Mouse (Mus musculus) c-Kit-negative CD71-positive TER-119-positive erythroid progenitor cells, embryonic 14.5 days (primary cell): ENCODE measurements around the gene Iqsec1.

Experiments
- DNase-seq: peaks from one replicate; pipeline ENCODE4 v3.0.0-alpha.2; 2013; ENCODE audit warnings: low read depth, low spot score

The Iqsec1 gene

DNA sequence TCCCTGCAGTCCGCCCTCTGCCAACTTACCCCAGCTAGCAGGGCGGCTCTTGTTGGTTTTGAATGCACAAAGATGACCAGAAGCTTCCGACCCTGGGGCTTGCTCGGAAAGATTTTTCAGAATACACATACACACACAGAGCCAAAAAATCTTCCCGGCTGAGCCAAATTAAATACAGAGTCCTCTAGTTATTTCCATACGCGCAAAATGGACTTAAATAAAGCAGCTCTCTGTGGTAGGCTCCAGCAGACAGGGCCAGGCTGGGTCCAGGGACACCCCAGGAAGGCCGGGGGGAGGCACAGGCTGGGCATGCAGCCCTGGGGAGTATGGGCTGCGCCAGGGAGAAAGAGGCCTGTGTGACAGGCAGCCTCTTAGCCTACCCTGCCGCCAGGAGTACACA is 282.0 kb downstream of the Iqsec1 start:
- DNase-seq, result no peak

DNA sequence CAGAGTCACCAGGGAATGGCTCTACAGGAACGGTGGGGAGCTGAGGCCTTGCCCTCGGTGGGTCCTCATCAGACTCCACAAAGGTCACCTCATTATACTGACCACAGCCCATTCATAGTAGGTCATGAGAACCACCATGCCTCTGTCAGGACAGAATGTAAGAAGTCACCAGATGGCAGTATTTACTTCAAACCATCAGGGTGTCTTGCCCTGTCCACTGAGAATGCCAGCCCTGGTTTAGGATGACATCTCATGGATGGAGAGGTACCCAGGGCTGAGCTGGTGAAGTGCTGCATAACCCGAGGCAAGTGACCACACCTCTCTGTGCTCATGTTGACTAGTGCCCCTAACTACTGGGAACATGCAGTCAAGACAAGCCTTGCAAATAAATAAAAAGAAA is 282.7 kb downstream of the Iqsec1 start:
- no peak for DNase-seq

DNA sequence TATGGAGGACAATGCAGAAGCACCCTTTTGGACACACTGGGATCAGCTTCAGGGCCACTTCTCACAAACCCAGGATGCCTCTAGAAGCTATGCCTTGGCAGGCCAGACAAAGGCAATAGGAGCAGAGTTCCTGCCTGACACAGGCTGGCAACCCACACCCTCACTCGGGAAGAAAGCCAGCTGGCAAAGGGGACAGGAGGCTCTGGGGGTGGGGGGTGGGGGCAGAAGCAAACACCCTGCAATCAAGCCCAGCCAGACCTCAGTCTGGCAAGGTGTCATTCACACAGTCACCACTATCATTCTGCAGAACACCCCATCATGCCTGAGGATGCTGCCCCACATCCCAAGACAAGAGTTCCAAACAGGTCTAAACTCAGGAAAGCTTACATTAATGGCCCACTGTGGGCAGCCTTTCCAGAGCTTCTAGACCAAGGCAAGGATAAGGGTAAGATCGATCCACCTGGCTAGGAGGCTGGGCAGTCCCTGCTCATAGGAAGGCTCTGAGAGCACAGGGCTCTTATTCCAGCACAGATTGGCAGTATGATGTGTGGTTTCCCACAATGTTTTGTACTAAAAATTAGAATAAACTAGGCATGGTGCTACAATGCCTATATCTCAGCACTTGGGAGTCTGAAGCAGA is 283.7 kb downstream of the Iqsec1 start:
- DNase-seq, result no peak

DNA sequence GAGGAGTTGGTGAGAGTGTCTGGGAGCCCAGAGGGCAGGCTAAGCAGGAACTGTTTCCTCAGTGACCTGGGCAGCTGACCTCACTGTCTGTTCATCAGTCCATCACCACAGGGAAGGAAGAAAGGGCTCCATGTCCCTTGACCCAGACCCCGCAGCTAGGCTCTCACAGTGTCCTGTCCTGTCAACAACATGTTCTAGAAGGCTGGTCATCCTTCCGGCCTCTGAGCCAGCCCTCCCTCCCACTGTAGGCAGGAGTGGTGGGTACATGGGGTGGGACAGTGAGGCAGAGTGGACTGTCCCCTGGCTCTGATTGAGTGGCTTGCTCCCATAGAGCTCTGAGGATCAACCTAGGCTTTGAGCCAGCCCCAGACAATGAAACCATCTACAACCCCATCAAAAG is 284.7 kb downstream of the Iqsec1 start:
- DNase-seq, result no peak

DNA sequence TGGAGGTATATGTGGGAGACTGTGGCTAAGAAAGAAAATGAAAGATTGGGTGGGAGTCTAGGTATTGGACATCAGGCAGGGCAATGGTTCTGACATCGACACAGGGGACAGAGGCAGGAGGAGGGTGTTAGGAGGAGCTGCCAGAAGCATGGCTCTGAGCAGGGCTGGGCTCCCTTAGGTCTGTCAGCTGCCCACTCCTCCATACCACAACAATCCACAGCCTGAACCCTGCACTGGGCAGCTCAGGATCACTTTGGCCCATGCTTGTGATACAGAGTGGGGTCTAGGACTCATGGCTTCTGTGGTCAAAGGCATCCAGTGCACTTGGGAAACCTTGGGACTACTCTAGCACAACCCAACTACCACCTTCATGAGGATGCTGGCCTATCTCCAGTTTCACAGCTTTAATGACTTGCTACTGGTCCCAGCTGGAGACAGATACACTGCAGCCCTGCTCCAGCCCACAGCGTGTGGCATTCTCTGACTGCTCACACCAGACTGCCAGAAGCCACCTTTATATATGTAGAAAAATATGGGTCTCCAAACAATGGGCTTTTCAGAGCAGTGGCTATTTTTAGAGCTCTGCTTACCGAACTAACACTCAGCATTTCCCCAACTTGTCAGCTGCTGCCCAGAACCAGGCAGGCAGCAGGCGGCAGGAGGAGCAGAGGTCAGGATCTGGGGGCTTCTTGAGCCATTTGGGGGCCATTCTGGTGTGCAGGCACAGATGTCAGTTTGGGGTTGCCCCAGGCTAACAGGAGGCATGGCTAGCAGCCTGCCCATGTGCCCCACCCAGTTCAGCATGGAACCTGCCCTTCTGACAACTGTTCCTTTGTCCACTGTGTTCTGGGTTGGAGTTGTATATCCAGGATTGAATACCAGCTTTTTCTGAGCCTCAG is 285.4 kb downstream of the Iqsec1 start:
- no peak for DNase-seq

DNA sequence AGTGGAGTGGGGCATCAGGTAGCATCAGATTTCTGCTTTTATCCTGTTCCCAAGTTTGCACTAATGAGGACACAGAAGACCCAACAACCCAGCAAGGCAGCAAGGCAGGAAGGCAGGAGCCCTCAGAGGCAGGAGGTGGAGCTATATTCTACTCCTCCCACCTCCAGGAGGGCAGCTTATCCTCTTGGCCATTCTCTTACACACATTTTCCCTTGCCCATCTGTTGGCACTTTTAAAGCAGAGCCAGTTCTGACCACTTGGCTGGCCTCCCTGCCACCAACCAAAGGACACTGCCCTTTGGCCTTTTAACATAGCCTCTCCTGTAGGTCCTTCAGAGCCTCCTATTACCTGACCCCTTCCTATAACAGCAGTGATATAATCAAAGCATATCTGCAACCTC is 286.3 kb downstream of the Iqsec1 start:
- no peak for DNase-seq

DNA sequence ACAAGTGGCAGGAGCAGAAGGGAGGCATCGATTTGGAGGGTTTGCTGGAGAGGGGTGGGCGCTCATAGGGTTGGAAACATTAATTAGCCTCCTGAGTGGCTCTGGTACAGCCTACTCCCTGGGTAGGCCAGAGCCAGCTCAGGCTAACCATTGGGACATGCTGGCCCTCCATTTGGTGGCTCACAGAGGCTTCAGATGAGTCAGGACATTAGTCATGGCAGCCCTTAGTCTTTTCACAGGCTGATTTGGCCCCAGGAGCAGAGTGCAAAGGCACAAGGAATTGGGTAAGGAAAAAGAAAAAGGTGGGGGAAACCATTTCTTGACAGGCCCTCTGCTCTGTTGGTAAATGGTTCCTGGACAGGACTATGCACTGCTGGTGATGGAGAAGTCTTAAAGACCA is 287.1 kb downstream of the Iqsec1 start:
- DNase-seq, result no peak

DNA sequence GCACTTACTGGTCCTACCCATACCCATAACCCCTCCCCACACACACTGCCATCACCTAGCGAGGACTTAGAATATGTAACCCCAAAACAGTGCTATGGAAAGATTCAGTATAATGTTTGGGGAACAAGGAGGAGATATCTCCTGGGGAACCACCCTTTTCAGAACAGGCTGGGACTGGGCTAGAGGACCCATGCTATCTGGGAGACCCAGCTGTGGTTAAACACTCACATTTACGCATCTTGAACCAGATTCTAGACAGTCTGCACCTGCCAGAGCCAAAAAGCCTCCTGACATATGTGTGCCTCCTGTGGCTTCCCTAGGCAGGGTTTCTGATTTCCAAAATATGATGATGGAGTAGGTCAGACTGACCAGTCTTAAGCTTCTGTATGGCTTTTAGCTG is 287.7 kb downstream of the Iqsec1 start:
- DNase-seq, result no peak

DNA sequence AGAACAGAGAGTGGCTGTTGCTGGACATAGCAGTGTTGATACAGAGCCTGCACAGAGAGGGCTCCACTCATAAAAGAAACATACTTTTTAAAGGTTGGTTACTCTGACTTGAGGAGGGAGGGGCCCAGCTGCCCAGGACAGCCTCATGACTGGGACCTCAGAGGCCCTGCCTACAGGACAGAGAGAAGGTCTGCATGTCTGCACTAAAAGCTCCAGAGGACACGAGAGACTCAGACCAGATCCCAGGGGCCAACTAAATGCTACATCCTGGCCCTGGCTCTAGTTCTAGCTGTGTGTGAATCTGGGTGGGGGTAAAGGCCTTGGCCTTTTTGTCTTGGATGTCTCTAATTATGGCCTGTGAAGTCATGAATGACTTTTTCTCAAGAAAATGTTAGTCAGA is 288.4 kb downstream of the Iqsec1 start:
- no peak for DNase-seq

DNA sequence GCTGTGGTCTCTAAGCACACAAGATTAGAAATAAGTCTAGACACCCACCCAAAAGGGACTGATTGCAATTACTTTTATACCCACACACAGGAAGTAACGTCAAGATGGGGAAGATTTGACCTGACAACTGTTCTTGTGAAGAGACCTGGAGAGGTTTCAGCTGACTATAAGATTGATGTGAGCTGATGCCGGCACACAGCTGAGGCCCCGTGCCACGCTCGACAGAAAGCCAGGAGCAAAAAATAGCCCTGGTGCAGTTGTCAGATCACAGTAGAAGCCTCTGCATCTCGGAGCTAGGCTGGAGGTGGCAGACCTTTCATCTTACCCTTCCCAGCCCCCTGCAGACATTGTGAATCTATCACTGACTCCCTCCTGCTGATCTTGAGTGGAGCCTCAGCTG is 289.6 kb downstream of the Iqsec1 start:
- DNase-seq, result no peak

DNA sequence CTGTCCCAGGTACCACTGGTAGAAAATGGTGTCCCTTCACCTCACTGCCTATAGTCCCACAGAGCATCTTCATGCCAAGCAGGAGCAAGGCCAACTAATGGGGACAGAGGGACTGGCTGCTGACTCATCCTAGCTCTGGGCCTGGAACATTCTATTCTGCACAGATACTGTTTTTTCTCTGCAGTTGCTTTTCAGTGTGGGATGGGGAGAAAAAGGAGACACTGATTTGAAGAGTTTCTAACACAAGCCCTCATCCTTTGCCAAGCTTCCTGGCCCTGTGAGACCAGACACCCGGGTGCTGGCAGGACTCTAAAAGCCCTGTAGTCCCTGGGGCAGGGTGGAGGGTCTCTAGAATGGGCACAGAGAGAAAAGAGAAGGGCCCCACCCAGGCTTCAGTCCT is 292.7 kb downstream of the Iqsec1 start:
- no peak for DNase-seq

DNA sequence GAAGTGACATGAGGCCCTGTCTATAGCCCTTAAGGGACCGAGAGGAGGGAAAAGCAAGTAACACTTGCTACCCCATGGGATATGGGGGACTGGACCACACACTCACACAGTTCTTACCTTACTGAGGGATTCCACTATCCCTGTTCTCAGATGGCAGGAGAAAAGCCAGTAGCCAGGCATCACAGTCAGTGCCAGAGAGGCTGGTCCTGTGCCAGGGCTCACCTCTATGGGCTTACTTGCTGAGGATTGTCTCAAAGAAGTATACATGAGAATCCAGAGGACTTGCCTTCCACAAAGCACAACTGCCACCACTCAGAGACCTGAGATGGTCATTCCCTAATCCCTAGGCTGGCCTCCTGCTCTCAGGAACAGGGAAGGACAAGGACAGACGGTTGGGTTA is 296.1 kb downstream of the Iqsec1 start:
- no peak for DNase-seq

DNA sequence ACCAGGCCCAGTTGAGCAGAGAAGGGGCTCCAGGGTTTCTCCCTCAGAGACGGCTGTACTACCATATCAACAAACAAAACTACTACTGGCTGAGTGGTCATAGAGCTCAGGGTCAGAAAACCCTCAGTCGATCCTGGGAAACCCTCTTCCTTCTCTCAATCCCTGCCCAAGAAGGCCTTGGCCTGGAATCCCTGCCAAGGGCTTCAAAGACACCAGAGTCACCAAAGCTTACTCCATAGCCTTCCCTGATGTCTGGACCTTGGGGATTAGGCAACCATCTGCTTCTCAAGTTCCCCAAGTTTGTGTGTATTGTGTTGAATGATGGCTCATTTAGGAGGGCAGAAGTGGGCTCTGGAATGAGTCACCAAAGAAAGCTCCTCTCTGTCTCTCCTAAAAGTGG is 296.6 kb downstream of the Iqsec1 start:
- no peak for DNase-seq

DNA sequence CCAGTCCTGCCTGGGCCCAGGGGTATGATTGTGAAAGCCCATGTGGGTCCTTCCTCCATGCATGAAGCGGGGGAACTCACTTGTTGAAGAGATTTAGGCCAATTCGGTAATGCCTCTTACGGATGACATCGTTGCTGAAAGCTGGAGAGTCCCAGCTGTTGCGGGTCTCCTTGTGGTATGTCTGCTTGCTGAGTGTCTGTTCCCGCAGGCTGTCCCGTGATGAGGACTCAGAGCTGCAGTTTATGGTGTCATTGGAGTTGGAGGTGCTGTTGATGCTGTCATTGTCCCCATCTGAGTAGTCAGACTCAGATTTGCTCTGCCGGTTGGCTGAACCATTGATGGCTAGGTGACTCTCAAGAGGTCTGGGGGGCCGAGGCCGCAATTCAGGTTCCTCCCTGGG is 299.0 kb downstream of the Iqsec1 start:
- DNase-seq, result no peak

DNA sequence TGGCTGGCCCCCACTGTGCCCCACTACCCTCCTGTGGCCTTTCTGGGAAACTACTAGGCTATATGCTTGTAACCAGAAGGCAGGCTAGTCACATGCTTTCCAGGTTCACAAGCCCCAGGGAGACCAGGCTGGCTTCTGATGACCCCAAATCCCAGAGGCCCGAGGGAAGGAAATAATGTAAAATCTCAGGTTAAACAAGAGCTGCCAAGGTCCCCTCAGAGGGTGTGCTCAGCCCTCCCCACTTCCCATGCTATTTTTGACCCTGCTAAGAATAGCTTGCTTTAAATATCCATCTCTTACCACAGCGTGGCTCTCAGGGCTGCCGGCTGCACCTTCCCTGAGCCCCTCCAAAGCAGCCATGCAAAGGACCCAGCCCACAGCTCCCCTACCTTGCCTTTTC is 299.7 kb downstream of the Iqsec1 start:
- no peak for DNase-seq

DNA sequence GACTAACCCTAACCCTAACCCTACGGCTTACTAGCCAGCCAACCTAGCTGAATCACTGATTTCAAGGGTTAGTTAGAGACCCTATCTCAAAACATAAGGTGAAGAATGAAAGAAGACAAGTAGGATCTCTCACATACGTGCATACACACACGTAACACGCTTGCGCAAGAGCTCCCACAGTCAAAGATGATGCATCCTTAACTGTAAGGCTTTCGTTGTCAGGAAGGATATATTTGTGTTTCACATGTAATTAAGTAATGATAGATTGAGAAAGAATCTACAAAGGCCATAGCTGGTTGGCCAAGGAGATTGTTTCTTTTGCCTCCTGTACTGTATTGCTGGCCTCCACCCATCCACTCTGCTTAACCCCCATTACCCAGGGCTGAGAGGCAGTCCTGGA is 300.5 kb downstream of the Iqsec1 start:
- no peak for DNase-seq

DNA sequence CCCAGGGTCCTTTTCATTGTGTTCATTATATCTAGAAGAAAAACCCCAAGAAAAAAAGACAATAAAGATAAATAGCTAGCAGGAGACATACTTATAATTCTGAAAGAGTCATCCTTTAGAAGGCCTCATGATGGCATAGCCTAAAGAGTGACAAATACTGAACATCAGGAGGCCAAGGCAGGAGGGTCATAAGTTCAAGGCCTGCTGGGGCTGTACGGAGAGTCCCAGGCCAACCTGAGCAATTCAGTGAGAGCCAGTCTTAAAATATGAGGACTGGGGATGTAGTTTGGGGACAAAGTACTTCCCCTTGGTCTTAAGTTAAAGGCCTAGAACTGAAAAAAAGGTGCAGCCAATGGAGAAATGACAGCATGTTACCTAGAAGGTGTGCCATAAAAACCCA is 301.7 kb downstream of the Iqsec1 start:
- DNase-seq, result no peak

DNA sequence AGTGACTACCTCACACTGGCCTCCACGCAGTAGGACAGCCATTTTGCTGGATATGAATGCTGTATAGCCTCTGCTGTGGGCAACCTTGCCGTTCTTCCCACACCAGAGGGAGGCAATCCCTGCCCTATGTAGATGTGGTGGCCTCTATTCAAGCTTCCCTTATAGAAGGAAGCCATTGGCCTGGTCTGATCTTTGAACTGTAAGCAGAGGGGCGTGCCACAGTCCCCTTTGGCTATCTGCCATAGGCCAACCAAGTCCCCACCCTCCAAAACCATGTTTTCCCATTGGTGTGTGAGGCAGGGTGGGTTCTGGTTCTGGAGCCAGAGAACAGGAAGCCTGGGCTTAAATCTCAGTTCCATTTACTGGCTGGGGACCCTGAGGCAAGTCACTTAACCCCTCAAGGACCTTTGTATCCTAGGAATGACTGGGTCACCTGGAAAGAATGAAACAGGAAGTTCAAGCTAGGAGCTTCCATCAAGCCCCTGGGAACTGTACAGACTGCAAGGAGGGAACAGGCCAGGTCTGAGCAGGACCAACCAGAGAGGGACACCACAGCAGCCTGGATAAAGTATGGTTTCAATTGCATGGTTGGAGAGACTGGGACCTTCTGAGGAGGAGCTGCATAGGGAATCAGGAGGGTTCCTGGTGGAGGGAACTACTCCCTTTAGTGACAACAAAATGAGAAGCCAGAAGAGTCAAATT is 304.5 kb downstream of the Iqsec1 start:
- no peak for DNase-seq

DNA sequence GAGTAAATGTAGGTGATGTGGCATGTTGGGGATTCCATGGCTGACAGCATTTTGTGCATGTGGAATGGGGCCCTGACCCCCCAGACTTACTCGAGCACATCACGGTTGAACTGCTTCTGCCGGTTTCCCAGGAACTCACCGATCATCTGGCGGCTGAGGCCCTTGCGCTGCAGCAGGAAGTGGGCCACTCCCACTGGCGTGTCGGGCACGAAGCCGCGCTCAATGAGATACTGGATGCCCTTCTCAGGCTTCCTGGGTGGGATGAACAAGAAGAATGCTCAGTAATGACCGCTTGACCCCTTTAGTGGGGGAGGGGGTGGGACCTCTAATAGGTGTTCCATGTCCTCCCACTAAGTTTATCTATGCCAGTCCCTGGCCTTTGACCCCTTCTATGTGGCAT is 308.1 kb downstream of the Iqsec1 start:
- DNase-seq, result no peak

DNA sequence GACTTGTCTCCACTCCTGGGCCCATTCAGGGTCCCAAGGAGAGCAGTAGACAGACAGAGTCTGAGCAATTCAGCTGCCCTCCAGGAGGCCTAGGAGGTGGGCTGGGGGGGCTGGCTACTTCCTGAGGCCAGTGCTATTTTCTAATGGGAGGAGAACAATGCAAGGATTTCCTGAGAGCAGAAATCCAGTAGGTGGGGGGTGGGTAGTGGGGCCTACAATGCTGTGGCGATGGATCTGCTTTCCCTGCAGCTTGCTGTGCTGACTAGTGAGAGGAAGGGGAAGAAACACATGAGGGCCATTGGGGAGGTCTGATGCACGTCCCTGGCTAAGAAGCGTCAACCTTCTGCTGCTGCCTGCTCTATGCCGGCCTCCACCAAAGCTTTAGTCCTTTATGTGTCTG is 309.7 kb downstream of the Iqsec1 start:
- DNase-seq, result no peak

DNA sequence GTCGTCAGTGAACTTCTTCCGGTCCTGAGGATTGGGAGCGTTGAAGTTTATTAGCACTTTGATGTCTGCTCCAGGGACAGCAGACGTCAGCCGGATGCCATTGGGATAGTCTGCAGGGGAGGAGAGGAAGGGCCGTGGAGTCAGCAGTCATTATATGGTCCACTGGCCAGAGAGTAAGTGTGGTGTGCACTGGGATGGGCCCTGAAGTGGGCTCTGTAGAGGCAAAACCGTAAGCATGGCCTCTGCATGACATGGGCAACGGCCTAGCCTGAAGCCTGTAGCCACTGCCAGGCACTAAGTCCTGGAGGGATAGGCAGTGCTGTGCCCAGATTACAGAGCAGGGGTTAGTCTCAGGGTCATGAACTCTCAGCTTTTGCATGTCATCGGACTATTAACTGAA is 319.8 kb downstream of the Iqsec1 start:
- DNase-seq, result no peak

DNA sequence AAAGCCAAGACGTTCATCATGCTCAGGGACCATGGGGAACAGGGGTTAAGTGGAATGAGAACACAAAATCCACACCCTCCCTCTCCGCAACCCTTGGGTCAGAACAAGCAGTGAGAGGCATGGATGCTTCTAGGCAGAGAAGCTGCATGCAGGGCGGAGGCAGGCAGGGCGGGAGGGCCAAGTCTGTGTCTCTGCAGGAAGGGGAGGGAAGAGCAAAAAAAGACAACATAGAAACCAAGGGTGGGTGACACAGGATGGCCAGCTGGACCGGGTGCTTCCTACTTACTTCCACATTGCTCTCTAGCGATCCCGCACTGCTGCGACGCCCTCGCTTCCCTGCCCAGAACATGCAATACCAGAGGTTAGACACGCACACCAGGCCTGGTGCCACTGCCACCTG is 324.7 kb downstream of the Iqsec1 start:
- DNase-seq, result no peak

DNA sequence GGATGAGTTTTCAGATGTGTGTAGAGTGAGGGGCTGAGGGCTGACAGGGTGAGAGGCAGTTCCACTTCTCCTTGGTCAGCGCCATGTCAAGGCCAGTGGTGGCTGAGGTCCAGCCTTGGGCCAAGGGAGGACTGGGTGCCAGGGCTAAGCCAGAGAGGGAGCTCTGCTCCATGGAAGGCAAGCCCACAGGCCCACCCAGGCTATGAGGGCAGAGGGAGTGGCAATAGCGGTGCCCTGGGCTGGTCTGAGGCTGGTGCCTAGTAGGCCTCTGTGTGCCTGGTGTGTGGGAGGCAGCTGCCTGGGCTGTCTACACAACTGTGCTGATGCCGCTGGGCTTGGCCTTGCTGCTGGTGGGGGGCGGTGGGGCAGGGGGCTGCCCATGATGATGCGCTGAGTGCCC is 326.3 kb downstream of the Iqsec1 start:
- no peak for DNase-seq
